Mouse (Mus musculus) induced T-regulatory cell, adult 2 months (primary cell): Measurements from ENCODE around the gene Metap1d.

Experiments
- DNase-seq: peaks from one replicate; pipeline ENCODE4 v3.0.0-alpha.2; 2012; ENCODE audit warnings: low read depth

The Metap1d gene

DNA sequence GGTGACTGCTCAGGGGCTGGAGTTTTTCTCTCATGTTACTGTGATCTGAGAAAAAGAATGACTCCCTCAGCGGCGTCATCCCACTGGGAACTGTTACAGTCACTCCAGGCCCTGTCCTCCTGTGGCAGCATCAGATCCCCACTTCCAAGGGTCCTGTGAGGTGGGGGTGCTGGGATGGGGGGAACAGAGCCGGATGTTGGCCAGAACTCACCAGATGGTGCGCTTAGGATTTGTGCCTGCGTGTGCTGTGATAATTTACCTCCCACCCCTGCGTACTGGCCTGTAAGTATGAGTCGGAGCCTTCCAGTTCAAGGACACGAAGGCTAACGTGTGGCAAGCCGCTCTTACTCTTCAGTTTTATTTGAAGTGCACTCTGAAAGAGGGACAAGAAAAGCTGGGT, 22.2 kb downstream of the Metap1d start:
- DNase-seq, result no peak

DNA sequence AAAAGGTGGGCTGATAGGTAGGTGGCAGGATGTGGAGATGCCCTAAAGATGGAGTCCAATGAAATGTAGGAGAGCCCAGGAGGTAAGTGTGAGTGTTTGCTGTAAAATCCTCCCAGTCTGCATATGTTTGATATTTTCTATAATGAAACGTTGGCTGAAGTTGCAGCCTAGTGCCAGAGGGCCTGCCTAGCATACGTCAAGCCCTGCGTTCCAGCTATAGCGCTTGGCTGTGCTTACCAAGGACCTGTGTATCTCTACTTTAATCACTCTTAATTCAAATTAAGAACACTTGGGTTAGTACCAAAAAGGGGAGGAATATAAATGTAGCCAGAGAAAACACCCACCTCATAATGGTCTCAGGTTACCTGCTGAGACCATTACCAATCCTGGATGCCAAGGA, 22.7 kb downstream of the Metap1d start:
- DNase-seq, result no peak

DNA sequence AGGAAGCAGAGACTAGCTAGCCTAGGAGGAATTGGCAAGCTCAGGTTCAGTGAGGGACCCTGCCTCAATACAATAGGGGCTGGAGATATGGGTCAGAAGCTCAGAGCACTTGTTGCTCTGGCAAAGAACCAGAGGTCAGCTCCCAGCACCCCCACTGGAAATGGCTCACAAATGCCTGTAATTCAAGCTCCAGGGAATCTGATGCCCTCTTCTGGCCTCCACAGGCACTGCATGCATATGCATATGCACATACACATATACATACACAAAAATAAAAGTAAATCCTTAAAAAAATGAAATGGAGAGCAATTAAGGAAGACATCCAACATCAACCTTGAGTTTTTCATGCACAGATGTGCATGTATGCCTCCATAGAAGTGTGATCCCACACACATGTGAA, 24.7 kb downstream of the Metap1d start:
- DNase-seq, result peak; percentile 15

DNA sequence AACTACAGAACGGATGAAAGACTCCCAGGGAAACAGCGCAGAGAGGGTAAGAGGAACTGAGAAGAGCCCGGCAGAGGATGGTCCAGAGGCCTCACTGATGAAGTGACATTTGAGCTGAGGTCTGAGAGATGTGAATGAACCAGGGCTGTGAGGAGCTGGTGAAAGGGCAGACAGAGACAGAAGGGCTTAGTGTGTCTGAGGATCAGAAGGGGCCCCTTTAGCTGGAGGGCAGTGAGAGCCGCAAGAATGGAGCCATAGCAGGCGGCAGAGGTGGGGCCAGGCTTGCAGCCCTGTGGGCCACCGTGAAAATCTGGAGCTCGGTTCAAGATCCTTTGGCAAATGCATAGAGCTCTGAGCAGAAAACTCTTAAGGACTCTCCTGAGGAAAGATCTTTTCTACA, 26.8 kb downstream of the Metap1d start:
- no peak for DNase-seq

DNA sequence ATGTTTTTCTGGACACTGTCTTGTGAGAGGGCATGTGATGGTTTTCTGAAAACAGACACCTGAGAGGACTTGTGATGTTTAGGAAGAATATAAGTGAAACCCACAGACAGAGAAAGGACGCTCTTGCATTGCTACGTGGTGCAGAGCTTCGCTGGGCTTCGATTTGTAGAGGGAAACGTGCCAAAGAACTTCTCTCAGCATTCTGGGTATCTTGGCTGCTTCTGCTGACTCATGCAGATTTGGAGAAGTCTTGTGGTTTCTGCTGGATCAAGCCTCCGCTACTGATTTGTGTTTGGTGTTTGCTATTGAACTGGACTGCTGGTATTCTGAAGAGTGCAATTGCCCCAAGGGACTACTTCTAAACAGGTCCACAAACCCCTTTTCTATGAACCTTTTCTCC, 28.7 kb downstream of the Metap1d start:
- no peak for DNase-seq

DNA sequence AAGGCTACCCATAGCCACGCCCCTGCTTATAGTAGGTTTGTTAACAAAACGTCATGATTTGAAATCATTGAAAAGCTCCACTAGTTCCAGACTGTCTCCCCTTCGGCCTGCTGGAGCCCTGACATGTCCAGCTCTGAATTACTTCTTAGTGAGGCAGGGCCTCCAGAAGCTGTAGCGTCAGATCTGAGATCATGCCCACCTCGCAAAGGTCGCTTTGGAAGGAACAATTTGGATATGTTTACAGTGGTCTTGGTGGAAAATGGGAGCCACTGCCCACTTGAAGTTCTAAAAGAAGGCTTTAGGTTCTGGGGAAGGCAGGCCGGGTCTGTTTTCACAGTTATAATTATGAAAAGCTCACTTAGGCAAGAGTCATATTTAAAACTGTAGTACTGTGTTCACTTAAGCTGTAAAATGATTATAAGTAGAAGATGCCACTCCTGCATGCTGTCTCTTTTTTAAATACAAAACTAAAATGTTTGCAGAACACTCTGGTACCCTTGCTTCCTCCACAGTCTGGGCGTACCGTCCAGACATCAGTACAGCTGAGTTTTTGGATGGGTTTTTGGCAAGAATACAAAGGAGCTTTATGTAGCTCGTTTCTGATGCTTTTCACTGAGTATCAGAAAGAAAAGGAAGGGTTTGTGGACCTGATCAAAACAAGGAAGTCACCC, 30.1 kb downstream of the Metap1d start:
- DNase-seq, result no peak

DNA sequence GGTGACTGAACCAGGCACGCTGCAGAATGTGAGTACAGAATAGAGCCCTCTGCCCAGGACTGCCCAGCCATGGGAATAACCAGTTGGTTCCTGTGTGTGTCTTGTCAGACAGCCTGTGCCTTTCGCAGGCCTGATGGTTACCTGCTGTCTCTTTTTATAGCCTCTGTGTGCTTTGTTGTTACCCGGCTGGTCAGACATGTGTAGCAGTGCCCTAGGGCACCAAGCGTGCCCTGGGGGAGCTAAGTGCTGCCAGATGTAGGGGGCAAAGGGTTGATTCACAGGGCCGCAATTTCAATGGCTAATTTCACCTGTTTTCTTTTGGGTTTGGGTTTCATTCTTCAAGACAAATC, 30.6 kb downstream of the Metap1d start:
- no peak for DNase-seq

DNA sequence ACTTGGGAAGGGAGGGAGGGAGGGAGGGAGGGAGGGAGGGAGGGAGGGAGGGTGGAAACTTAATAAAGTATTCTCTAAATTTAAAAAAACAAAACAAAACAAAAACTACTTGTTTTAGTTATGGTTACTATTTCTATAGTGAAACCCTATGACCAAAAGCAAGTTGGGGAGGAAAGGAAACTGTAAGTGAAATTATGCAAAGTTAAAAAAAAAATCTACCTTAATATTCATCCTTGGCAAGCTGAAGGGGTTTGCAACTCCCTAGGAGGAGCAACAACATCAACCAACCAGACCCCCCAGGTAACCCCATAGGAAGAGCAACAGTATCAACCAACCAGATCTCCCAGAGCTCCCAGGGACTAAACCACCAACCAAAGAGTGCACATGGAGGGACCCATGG, 38.2 kb downstream of the Metap1d start:
- DNase-seq, result no peak

DNA sequence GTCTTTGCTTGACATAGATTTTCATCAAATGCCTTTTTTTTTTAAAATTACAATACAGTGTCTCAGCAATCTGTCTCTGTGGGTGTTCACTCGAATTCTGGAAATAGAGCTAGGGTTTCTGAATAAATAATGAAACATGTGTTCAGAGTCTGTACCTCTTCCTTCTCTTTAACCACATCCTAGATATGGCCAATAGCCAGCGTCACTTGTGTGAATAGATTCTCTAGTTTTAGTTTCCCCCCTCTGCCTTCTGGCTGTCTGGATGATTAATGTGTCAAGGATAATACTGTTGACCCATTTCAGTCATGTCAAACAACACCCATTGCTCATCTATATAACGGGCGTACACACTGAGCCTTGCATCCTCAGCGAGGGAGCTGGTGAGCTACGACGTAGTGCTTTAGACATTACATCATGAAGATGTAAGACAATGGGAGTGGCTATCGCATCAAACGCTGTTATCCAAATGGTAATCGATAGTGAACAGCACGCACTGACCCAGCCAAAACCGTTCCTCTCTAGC, 40.1 kb downstream of the Metap1d start:
- DNase-seq, result no peak

DNA sequence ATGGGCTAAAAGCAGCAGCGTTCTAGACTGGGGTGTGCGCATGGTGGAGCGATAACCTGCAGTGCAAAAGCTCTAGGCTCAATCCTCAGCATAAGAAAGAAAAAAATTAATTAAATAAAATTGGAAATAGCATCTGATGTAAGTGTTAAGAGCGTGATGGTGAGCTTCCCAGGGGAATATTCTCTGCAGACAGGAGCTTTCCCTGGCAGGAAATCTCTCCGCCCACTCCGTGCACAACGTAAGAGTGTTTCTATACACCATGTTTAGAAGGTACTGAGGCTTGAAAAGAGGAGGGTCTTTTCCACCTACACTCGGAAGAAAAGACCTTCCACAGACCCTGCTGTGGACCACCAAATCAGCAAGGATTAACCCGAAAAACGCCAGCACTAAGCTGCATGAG, 41.4 kb downstream of the Metap1d start:
- DNase-seq, result no peak

DNA sequence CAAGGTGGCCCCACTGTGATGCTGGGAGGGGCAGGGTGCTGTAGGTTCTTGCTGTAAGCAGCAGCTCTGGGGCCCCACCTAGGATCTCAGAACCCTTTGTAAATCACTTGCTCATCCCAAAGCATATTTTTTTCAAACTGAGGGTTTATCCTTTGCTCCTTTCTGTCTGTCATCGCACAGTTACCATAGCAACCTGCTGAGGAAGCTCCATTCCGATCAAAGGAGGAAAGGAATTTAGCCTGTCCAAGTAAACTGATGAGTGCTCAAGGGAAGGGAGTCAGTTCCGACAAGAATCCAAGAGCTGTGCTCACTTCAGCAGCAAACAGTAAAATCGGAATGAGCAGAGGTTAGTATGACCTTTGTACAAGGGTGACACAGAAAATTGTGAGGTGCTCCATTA, 41.9 kb downstream of the Metap1d start:
- DNase-seq, result no peak

DNA sequence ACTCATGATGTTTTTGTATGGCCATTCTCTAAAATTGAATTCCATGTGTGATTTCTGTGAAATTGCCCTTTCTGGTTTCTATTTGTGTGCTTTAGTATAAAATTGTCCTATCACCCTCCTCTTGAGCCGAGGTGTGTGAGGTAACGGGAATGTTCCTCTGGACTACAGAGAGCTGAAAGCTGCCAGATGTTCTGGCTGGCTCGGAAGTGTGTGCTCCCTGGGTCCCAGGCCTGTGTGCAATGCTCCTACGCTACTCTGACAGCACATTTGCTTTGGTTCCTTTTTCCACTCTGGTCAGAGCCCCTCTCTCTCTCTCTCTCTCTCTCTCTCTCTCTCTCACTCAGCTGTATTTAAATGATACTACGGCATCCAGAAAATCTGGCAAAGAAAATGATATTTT, 44.1 kb downstream of the Metap1d start:
- DNase-seq, result no peak

DNA sequence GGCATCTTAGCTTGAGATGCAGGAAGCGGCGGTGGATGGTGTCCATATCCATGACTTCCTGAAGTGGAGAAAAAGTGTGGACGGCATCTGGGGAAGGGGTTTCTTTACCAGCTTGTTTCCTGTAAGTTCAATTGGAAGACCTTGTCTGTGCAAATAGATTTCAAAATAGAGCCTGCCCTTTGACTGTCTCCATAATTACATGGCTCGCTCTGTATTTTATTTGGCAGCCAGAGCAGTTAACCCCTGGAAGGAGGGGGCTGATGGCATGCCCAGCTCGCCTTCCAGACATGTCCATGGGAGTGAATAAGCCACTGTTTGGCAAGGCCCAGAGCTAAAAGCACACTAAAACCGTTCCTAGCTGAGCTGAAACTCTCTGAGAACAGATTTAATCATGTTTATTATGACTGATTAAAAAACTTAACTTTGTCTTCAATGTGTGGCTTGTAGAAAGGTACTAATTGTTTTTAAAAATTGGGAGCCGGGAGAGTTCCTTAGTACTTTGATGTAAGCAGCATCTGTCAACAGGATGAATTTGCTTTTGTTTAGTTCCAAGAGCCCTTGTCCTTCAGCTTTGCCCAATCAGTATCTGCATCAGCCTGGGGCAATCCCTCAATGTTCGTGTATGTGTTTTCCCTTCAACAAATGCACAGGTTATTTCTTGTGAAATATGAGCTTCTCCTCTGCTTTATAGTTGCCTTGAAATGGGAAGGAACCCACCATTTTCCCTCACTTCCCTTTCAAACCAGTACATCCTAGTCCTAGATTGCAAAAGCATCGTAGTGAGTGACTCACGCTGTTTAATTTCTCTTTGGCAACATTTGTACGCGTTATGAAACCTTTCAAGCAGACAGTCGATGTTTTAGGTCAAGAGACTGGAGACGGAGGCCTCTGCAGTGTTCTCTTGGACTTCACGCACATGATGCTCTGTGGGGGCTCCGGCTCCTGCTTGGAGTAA, 46.5 kb downstream of the Metap1d start:
- no peak for DNase-seq

DNA sequence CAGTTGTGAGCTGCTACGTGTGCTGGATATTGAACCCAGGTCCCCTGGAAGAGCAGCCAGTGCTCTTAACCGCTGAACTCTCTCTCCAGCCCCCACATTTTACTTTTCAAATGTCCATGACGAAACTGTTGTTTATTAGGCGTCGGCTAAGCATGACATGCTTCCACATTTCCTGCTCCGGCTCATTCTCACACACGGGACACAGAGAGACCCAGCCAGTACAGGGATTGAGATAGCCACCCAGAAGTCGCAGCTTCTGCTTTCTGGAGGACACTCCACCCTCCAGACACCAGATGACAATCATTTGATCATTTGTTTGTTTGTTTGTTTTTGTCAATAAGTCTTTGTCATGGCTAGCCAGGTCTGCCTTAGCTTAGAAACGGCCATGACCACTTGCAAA, 51.8 kb downstream of the Metap1d start:
- DNase-seq, result no peak

DNA sequence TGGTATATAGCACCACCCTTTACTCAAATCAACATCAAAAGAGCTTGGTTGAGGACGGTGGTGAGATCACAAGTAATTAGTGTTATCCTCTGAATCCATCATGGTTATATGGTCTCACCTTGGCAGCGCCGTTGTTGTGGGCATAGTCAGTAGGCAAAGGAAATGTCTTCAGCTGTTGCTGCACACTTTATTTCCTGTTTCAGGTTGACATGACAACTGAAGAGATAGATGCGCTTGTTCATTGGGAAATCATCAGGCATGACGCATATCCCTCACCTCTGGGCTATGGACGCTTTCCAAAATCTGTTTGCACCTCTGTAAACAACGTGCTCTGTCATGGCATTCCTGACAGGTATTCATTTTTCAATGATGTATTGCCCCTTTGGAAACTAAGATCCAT, 58.1 kb downstream of the Metap1d start:
- DNase-seq, result no peak

DNA sequence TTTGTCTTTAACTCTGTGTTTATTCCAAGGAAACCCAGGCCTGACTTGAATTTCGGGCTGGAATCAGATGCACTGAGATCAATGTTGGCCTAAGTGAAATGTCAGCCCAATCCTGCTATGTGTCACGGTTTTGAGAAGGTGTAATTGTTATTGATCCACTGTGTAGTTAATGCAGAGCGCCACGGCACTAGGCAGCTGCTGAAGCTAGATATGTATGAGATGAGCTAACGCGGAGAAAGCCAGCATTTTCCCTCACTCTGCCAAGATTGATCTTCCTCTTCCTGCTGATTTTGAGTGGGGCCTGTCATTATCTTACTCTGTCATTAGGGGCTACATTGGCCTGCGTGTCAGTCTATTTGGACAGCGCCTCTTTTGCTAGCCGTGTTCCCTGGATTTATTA, 59.2 kb downstream of the Metap1d start:
- DNase-seq, result no peak

DNA sequence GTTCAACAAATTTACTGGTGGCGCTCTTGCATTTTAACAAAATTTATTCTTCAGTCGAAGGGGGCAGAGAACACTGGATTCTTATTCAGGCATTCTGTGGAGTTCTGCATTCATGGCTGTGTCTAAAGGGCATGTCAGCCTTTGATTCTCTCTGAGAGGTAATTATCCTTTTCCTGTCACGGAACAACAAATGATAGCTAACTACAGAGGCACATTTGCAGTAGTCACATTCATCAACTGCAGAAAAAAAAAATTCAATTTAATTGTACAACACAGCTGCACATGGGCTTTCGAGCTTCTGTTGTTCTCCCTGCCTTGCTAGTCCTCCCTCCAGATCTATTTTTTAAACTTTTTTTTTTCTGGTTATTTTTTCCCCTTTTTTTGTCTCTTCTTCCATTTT, 63.9 kb downstream of the Metap1d start:
- no peak for DNase-seq

DNA sequence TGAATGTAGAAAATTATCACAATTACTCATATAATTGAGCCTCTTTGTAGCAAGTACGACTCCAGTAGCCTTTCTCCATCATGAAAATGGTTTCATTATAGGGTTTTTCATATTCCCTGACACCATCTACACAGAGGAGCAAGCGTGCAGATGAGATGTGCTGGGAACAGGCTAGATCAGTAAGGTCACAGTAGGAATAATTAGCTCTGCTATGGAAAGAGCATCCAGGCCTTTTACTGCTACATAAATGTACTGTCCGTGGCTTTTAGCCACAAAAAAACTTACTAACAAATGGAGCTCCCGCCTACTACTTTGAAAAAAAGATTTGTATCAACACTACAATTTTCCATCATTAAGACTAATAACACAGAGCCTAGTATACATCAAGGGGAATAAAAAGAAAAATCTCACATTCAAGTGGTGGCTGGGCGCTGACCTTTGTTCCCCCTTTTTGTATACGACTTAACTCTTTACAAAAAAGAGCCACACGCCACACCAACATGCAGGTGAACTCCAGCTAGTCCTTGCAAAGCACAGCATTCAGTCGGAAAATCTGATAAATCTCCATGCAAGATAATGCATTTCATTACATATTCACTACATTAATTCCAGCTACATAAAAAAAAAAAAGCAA, 64.5 kb downstream of the Metap1d start:
- no peak for DNase-seq

DNA sequence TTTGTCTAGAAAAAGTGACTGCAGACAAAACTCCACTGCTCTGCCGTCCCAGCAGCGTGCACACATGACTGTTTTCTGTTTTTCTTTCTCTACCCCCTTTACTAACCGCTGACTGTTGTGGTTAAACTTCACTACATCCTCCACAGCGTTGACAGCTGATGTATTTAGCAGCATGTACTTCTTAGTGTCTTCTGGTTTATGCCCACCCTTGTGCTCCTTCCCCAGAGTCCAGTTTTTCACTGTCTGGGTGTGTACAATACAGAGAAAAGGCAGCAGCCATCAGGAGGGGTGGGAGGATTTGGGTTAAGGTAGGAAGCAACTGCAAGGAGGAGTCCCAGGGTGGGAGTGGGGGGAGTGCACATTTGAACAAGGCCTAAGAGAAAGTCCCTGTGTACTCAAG, 69.8 kb downstream of the Metap1d start:
- DNase-seq, result peak; percentile 49

DNA sequence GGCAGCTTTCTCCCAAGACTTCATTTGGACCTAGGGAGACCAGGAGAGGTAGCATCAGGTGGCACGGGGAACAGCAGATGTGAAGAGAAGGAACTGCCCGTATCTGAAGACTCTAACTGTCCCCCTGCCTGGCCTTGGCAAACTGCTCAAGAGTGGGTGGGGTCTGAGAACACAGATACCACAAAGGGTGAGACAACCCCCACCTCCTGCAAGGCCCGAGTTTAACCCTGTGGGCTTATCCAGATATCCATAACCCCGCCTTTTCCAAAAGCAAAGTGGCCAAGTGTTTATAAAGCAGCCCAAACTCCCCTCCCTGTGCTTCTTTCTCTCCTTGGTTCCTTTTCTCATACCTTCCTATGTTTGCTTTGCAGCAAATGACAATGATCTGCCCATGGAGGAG, 70.4 kb downstream of the Metap1d start:
- peak; percentile 6 for DNase-seq

DNA sequence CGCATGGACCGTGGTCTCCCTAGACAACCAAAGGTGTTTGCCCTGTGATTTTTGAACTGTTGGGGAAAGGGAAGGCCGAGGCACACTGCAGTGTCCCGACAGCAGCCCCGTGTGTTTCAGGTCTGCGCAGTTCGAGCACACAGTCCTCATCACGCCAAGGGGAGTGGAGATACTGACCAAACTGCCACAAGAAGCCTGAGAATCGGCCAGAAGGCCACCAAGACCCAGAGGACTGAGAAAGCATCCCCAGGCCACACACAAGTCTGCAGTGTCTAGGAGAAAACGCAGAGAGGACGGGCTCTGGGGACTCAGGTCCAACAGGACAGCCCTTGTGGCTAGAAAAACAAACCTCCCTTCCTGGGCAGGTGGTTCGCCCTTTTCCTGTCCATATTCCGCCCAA, 71.7 kb downstream of the Metap1d start:
- no peak for DNase-seq

DNA sequence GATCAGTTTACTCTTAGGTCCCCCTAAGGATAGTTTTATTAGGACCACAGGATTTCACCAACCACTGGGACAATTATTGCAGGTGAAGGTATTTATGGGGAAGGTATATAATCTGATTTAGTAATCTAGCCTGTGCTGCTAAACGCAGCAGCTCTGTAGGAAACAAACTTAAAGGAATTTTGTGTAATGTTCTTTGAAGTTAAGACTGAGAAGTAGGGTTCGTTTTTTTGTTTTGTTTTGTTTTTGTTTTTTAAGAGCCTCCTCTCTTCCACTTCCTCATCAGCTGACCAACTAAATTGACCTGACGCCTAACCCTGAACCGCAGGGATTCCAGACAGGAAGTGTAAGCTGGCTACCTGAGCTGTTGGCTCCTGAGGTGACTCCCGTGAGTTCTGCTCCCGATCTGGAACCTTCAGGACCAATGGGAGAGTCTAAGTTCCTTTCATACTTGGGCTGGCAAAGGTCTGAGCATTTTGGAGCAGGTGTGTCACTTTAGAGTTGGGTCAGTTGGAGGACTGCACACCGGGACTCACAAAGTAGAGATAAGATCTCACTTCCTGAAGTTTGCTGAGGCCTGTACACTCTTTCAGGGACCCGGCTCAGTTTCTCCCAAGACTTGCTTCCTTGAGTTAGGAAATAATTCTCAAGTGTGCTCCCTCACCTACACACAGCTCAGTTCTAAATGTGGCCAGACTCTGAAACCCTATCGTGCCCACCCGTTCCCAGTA, 73.7 kb downstream of the Metap1d start:
- peak; percentile 29 for DNase-seq
